Mouse (Mus musculus) ovary, postnatal 36 days (tissue): ENCODE data around the gene Olfr1475.
"Not testable (repeated sequence)": the region's sequence is repeated elsewhere in the genome, so short reads cannot be mapped to it uniquely, and the experiment has no call there.

Experiments used
- DNase-seq: peaks from one replicate; pipeline ENCODE4 v3.0.0; 2022; ENCODE audit warnings: low spot score, mixed read lengths

Gene Olfr1475

DNA sequence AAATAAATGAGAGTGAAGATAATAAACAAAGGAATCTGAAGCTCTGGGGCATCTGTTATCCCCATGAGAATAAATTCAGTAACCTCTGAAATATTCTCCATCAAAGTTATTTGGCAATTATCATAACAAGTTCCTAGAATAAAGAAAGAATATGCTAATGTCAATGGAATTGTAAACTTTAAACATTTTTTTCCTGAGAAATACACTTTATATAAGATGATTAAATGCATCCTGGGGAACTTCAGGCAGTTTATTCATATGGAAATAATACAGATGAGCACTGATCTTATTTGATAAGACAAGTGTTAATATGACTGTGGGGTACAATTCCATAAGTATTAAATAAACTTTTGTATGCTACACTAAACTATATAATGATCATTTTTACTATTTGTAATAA lies at the start of gene Olfr1475:
Gene Olfr1475, minus strand, starts transcription at position 101 of the 400 bp plus-strand sequence.
- DNase-seq, result no peak

DNA sequence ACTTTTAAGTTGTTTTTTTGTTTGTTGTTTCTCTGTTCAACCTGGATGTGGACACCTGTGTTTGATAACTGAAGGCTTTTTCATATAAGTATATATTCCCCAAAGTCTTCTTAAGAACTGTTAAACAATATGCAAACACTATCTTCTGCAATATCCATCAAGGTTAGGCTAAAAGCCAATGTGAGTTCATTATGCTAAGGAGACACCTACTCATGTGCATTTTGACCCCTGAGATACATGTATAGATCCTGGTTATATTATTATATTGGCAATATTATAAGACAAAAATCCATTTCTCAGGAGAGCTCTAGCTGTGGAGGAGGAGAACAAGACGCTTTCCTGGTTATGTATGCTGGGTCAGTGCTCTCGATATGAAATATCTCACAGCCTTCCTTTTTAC lies 47.6 kb upstream of the Olfr1475 start, which contains the start of gene Olfr1480:
Gene Olfr1480, plus strand, starts transcription at position 301 of the 400 bp plus-strand sequence.
- DNase-seq, result no peak

DNA sequence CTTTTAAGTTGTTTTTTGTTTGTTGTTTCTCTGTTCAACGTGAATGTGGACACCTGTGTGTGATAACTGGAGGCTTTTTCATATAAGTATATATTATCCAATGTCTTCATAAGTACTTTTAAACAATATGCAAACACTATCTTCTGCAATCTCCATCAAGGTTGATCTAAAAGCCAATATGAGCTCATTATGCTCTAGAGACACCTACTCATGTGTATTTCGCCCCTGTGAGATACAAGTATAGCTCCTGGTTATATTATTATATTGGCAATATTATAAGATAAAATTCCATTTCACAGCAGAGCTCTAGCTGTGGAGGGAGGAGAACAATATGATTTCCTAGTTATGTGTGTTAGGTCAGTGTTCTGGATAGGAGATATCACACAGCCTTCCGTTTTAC lies 20.2 kb upstream of the Olfr1475 start, which contains the start of gene Olfr1477:
Gene Olfr1477, plus strand, starts transcription at position 301 of the 400 bp plus-strand sequence.
- no peak for DNase-seq

DNA sequence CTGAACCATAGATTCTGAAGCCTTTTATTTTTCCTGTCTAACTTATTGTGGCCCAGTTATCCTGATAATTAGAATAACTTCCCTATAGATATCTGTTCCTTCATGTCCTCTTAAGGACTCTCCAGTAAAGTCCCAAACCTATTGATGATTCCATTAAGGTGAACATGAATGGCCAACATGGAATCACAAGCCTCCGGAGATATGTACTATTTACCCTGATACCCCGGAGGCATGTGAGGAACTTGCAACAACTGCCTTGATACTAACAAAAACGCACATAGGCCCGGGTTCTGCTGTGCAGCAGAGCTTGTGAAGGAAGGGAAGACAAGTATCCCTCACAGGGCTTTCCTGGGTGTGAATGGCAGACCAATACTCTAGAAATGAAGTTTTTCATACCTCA lies 10.7 kb downstream of the Olfr1475 start, which contains the start of gene Olfr1474:
Gene Olfr1474, plus strand, starts transcription at position 301 of the 400 bp plus-strand sequence.
- not testable (repeated sequence) for DNase-seq

DNA sequence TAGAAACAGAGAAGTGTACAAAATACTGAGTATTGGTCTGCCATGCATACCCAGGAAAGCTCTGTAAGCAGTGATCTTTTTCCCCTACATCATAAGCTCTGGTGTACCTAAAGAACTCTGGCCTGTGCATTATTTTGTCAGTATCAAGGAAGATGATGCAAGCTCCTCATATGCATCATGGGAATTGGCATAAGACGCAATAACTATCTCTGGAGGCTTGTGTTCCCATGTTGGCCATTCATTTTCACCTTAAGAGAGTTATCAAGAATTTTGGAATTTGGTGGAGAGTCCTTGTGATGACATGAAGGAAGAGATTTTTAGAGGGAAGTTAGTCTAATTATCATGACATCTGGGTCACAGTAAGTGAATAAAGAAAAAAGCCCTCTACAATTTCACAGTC lies 24.0 kb downstream of the Olfr1475 start, which contains the start of gene Olfr1472:
Gene Olfr1472, minus strand, starts transcription at position 101 of the 400 bp plus-strand sequence.
- no peak for DNase-seq

DNA sequence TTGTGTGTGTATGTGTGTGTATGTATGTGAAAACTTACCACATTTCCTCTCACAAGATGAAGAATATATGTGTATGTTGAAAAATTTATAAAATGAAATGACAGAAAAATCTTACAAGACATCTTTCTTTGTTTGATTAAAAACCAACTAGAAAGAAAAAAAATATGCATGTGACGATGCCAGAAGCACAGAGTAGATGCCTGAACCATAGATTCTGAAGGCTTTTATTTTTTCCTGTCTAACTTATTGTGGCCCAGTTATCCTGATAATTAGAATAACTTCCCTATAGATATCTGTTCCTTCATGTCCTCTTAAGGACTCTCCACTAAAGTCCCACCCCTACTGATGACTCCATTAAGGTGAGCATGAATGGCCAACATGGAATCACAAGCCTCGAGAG lies 36.9 kb downstream of the Olfr1475 start, which contains the start of gene Olfr1471:
Gene Olfr1471, plus strand, starts transcription at position 301 of the 400 bp plus-strand sequence.
- DNase-seq, result not testable (repeated sequence)
